Mouse (Mus musculus) kidney, embryonic 16.5 days (tissue): Measurements from ENCODE around the gene Stk10. TPM values are rescaled to one million over a fixed set of nuclear protein-coding genes. Genes with fewer than 3 reads are reported as not detected.

Experiments
- ATAC-seq: fragments of 200-750 bp; cut with Nextera tagmentation; 2 replicates; pipeline ENCODE4 v1.8.0; 2017; ENCODE audit warnings: moderate TSS enrichment; ENCODE audit not compliant: low FRiP score, low TSS enrichment
- H3K27ac ChIP-seq: fragments of 300-500 bp; sonication (generic); 2 replicates; pipeline ENCODE4 v1.5.1; 2014; ENCODE audit warnings: low read length
- H3K27me3 ChIP-seq: fragments of 300-500 bp; sonication (generic); 2 replicates; pipeline ENCODE4 v1.6.1; 2014; ENCODE audit warnings: low read length, control low read depth, mixed read lengths; ENCODE audit not compliant: insufficient read depth
- H3K36me3 ChIP-seq: fragments of 300-500 bp; sonication (generic); 2 replicates; pipeline ENCODE4 v1.6.1; 2014; ENCODE audit warnings: low read length, control low read depth, mixed read lengths; ENCODE audit not compliant: insufficient read depth
- H3K4me1 ChIP-seq: fragments of 300-500 bp; sonication (generic); 2 replicates; pipeline ENCODE4 v1.6.1; 2014; ENCODE audit warnings: low read length, control low read depth, mixed read lengths; ENCODE audit not compliant: insufficient read depth
- H3K4me2 ChIP-seq: fragments of 300-500 bp; sonication (generic); replicated peaks from 2 replicates; pipeline ENCODE4 v1.6.1; 2014; ENCODE audit warnings: low read depth, low read length
- H3K4me3 ChIP-seq: fragments of 300-500 bp; sonication (generic); 2 replicates; pipeline ENCODE4 v1.5.1; 2014; ENCODE audit warnings: mild to moderate bottlenecking, low read length
- H3K9ac ChIP-seq: fragments of 300-500 bp; sonication (generic); replicated peaks from 2 replicates; pipeline ENCODE4 v1.6.1; 2014; ENCODE audit warnings: low read length
- H3K9me3 ChIP-seq: fragments of 300-500 bp; sonication (generic); 2 replicates; pipeline ENCODE4 v1.6.1; 2016; ENCODE audit warnings: low read length, control low read depth
- WGBS: fragments of 180-500 bp; shearing (Covaris S2); extraction: QIAGEN DNeasy Blood & Tissue Kit; methylation state at CpG from one replicate; pipeline ENCODE4 v1.1.7; 2014; 5-methylcytosine and 5-hydroxymethylcytosine counted together
- polyA plus RNA-seq: library from polyadenylated mRNA; unstranded; fragments of >200 nt; fragmentation: Nextera tagmentation; extraction: Ambion mirVana; gene quantifications from 2 replicates; pipeline ENCODE4 v1.2.1, GENCODE M21; 2015

The Stk10 gene
- polyA plus RNA-seq, result 5.6 and 6.5 TPM in 2 replicates

GRCm38 (mm10) chr11:32532765-32533481, at the start of gene Stk10:
Gene Stk10 (plus strand): TSS chr11:32533305.
- Histone ChIP-seq H3K9ac (peak within 1 kb of the TSS; percentile 78), H3K27ac (peak within 1 kb of the TSS; percentile 7; the same call in 1 of the 2 replicates), H3K36me3 (no peaks in the 10 kb centered on the region), H3K4me2 (peak within 1 kb of the TSS; percentile 99), H3K27me3 (no peaks in the 10 kb centered on the region), H3K4me3 (peak within 1 kb of the TSS; percentile 69), H3K4me1 (peaks cover 22% of the 10 kb centered on the region), H3K9me3 (no peaks in the 10 kb centered on the region)
- under 1% methylated on average over 66 of the region's 82 CpGs for WGBS
- ATAC-seq, result peak; percentile 96

GRCm38 (mm10) chr11:32485290-32485689, 47.8 kb upstream of the Stk10 start:
- H3K27me3 ChIP-seq, result no peaks in the 10 kb centered on the region
- ATAC-seq, result no peak
- H3K4me2 ChIP-seq, result no peak overlapping the region
- H3K4me1 ChIP-seq, result peaks cover 22% of the 10 kb centered on the region
- WGBS, result 65% methylated on average over 3 of the region's 3 CpGs
- no peaks in the 10 kb centered on the region for H3K36me3 ChIP-seq
- H3K9ac ChIP-seq, result no peak overlapping the region
- H3K4me3 ChIP-seq, result no peak overlapping the region
- H3K9me3 ChIP-seq, result no peaks in the 10 kb centered on the region
- H3K27ac ChIP-seq, result no peak overlapping the region

GRCm38 (mm10) chr11:32486621-32487020, 46.5 kb upstream of the Stk10 start:
- no peaks in the 10 kb centered on the region for H3K36me3 ChIP-seq

GRCm38 (mm10) chr11:32487501-32487900, 45.6 kb upstream of the Stk10 start:
- 92% methylated on average over 3 of the region's 3 CpGs for WGBS
- no peak overlapping the region for H3K4me2 ChIP-seq
- ATAC-seq, result no peak
- no peaks in the 10 kb centered on the region for H3K27me3 ChIP-seq
- H3K4me1 ChIP-seq, result peaks cover 26% of the 10 kb centered on the region
- no peaks in the 10 kb centered on the region for H3K36me3 ChIP-seq
- no peak overlapping the region for H3K9ac ChIP-seq
- no peak overlapping the region for H3K27ac ChIP-seq
- no peak overlapping the region for H3K4me3 ChIP-seq
- H3K9me3 ChIP-seq, result no peaks in the 10 kb centered on the region

More at GRCm38 (mm10) chr11:32486621-32487020, 46.5 kb upstream of the Stk10 start:
- H3K27me3 ChIP-seq, result no peaks in the 10 kb centered on the region
- H3K9me3 ChIP-seq, result no peaks in the 10 kb centered on the region
- no peak overlapping the region for H3K4me3 ChIP-seq
- H3K4me2 ChIP-seq, result no peak overlapping the region
- no peak for ATAC-seq
- H3K4me1 ChIP-seq, result peaks cover 26% of the 10 kb centered on the region
- H3K27ac ChIP-seq, result no peak overlapping the region
- H3K9ac ChIP-seq, result no peak overlapping the region
- 32% methylated on average over 3 of the region's 3 CpGs for WGBS

GRCm38 (mm10) chr11:32488344-32488743, 44.8 kb upstream of the Stk10 start:
- peak overlapping the region; percentile 68 for H3K27ac ChIP-seq
- no peaks in the 10 kb centered on the region for H3K27me3 ChIP-seq
- no peak overlapping the region for H3K4me3 ChIP-seq
- no peaks in the 10 kb centered on the region for H3K36me3 ChIP-seq
- peaks cover 26% of the 10 kb centered on the region for H3K4me1 ChIP-seq
- no peak overlapping the region for H3K9ac ChIP-seq
- H3K9me3 ChIP-seq, result no peaks in the 10 kb centered on the region
- H3K4me2 ChIP-seq, result no peak overlapping the region
- no peak for ATAC-seq

- Histone ChIP-seq H3K9ac (no peak overlapping the region), H3K27ac (peak overlapping the region; percentile 68), H3K4me3 (no peak overlapping the region), H3K27me3 (no peaks in the 10 kb centered on the region), H3K4me1 (peaks cover 26% of the 10 kb centered on the region), H3K36me3 (no peaks in the 10 kb centered on the region), H3K4me2 (no peak overlapping the region), H3K9me3 (no peaks in the 10 kb centered on the region)
- peak; percentile 67; the same call in 1 of the 2 replicates for ATAC-seq
- 63% methylated on average over 5 of the region's 5 CpGs for WGBS
These were observed 44.1 kb upstream of the Stk10 start for GRCm38 (mm10) chr11:32488808-32489670.

GRCm38 (mm10) chr11:32491079-32491478, 42.0 kb upstream of the Stk10 start:
- Histone ChIP-seq H3K9ac (no peak overlapping the region), H3K4me2 (no peak overlapping the region), H3K27ac (no peak overlapping the region), H3K27me3 (no peaks in the 10 kb centered on the region), H3K4me1 (peaks cover 26% of the 10 kb centered on the region), H3K9me3 (no peaks in the 10 kb centered on the region), H3K4me3 (no peak overlapping the region), H3K36me3 (no peaks in the 10 kb centered on the region)
- no peak for ATAC-seq
- 95% methylated on average over 2 of the region's 2 CpGs for WGBS

GRCm38 (mm10) chr11:32493312-32493711, 39.8 kb upstream of the Stk10 start:
- H3K4me3 ChIP-seq, result no peak overlapping the region
- H3K4me2 ChIP-seq, result no peak overlapping the region
- no peak overlapping the region for H3K27ac ChIP-seq
- H3K9ac ChIP-seq, result no peak overlapping the region
- H3K4me1 ChIP-seq, result peaks cover 21% of the 10 kb centered on the region
- H3K36me3 ChIP-seq, result no peaks in the 10 kb centered on the region
- ATAC-seq, result no peak
- no peaks in the 10 kb centered on the region for H3K9me3 ChIP-seq
- no peaks in the 10 kb centered on the region for H3K27me3 ChIP-seq

- no peaks in the 10 kb centered on the region for H3K9me3 ChIP-seq
- no peak overlapping the region for H3K27ac ChIP-seq
- H3K27me3 ChIP-seq, result no peaks in the 10 kb centered on the region
- WGBS, result 78% methylated on average over 2 of the region's 2 CpGs
- H3K4me2 ChIP-seq, result no peak overlapping the region
- H3K36me3 ChIP-seq, result 0 out of 2 replicates have a peak, but pooled peaks cover 5% of the 10 kb centered on the region
- peaks cover 4% of the 10 kb centered on the region; the same call in 1 of the 2 replicates for H3K4me1 ChIP-seq
- H3K9ac ChIP-seq, result no peak overlapping the region
- no peak for ATAC-seq
- no peak overlapping the region for H3K4me3 ChIP-seq
These were observed 37.8 kb upstream of the Stk10 start for GRCm38 (mm10) chr11:32495283-32495682.
